Mouse (Mus musculus) embryonic facial prominence, embryonic 15.5 days (tissue): Measurements from ENCODE around the gene Lhfpl2. TPM values are rescaled to one million over a fixed set of nuclear protein-coding genes. Genes with fewer than 3 reads are reported as not detected.
A peak's percentile ranks its signal among the peaks of the same experiment; 100 is the strongest.

ENCODE experiments used
- ATAC-seq: fragments of 200-750 bp; cut with Nextera tagmentation; 2 replicates; pipeline ENCODE4 v1.8.0; 2017; ENCODE audit warnings: low read depth, moderate TSS enrichment; ENCODE audit not compliant: insufficient number of reproducible peaks, low FRiP score, low TSS enrichment
- H3K27ac ChIP-seq: fragments of 300-500 bp; sonication (generic); replicated peaks from 2 replicates; pipeline ENCODE4 v1.5.1; 2015; ENCODE audit warnings: mild to moderate bottlenecking, inconsistent platforms
- H3K27me3 ChIP-seq: fragments of 300-500 bp; sonication (generic); 2 replicates; pipeline ENCODE4 v1.6.1; 2015; ENCODE audit warnings: inconsistent platforms
- H3K36me3 ChIP-seq: fragments of 300-500 bp; sonication (generic); 2 replicates; pipeline ENCODE4 v1.6.1; 2015; ENCODE audit warnings: mild to moderate bottlenecking, inconsistent platforms
- H3K4me1 ChIP-seq: fragments of 300-500 bp; sonication (generic); 2 replicates; pipeline ENCODE4 v1.6.1; 2015; ENCODE audit warnings: inconsistent platforms
- H3K4me2 ChIP-seq: fragments of 300-500 bp; sonication (generic); replicated peaks from 2 replicates; pipeline ENCODE4 v1.6.1; 2015; ENCODE audit warnings: mild to moderate bottlenecking, inconsistent platforms
- H3K4me3 ChIP-seq: fragments of 300-500 bp; sonication (generic); replicated peaks from 2 replicates; pipeline ENCODE4 v1.5.1; 2015; ENCODE audit warnings: mild to moderate bottlenecking, inconsistent platforms
- H3K9ac ChIP-seq: fragments of 300-500 bp; sonication (generic); 2 replicates; pipeline ENCODE4 v1.6.1; 2015; ENCODE audit warnings: inconsistent platforms
- H3K9me3 ChIP-seq: fragments of 300-500 bp; sonication (generic); replicated peaks from 2 replicates; pipeline ENCODE4 v1.6.1; 2016; ENCODE audit warnings: inconsistent platforms
- WGBS: fragments of 180-500 bp; shearing (Covaris S2); methylation state at CpG from one replicate; pipeline ENCODE4 v1.1.7; 2015; 5-methylcytosine and 5-hydroxymethylcytosine counted together
- polyA plus RNA-seq: library from polyadenylated mRNA; unstranded; fragments of >200 nt; fragmentation: Nextera tagmentation; extraction: Ambion mirVana; gene quantifications from 2 replicates; pipeline ENCODE4 v1.2.1, GENCODE M21; 2015

Gene Lhfpl2
- polyA plus RNA-seq, 1 experiment from 2014 or later, result 77.0 TPM

DNA sequence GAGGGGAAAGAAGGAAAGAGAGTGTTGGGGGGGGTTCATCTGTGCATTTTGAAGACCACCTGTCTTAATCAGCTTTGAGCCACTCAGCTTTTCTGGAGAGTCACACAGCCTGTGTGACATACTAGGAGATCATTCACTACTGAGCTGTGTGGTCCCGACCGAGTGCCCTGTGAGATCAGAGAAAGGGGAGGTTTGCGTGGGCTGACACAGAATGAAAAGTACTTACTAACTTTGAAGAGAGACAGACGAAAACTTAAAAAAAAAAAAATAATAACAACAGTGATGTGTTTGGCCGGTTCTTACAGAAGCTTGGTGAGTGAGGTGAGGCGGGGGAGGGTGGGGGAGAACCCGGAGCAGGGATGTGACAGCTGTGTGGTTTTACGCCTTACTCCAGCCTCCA, 86.9 kb downstream of the Lhfpl2 start:
- Histone ChIP-seq H3K4me2 (no peak overlapping the region), H3K4me1 (peaks cover 74% of the 10 kb centered on the region), H3K4me3 (no peak overlapping the region), H3K27ac (no peak overlapping the region), H3K27me3 (no peaks in the 10 kb centered on the region), H3K9ac (no peak overlapping the region), H3K9me3 (no peaks in the 10 kb centered on the region), H3K36me3 (no peaks in the 10 kb centered on the region)
- WGBS, result 65% methylated on average over 8 of the region's 8 CpGs
- no peak for ATAC-seq

DNA sequence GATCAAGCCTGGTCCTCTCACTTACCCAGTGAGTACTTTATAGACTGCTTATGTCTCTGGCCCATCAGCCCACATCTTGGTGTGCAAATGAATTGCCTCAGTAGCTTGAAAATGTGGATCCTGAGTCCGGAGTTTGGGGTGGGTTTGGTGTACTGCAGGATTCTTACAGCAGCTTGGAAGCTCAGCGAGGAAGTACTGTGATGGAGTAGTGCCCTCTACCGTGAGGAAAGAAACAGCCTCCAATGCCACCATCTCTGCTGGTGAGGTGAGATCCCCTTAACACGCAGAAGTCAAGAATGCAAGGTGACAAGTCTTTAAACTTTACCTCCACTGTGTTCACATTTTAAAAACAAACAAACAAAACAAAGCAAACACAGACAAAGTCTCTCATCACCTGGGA, 89.7 kb downstream of the Lhfpl2 start:
- Histone ChIP-seq H3K4me3 (no peak overlapping the region), H3K9ac (no peak overlapping the region), H3K4me1 (peaks cover 46% of the 10 kb centered on the region), H3K36me3 (no peaks in the 10 kb centered on the region), H3K27me3 (no peaks in the 10 kb centered on the region), H3K9me3 (no peaks in the 10 kb centered on the region), H3K27ac (no peak overlapping the region), H3K4me2 (no peak overlapping the region)
- WGBS, result 43% methylated on average over 4 of the region's 4 CpGs
- ATAC-seq, result no peak

DNA sequence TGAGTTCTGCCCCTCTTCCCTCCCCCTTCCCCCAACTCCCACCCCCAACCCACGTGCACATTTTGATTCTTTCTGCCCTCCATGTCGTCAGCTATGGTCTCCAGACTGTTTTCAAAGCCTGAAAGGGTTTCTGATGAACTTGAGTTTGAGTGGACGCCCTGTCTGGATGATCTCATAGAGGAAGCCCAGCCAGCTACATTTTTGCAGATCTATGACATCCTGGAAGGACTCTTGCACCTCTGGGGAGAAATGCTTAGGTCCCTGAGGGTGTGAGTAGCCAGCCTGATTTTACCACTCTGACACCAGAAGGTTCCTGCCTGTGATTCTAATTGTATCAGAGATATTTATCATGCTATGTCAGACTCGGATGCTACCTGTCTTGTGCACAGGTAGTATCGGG, 91.4 kb downstream of the Lhfpl2 start:
- Histone ChIP-seq H3K4me3 (no peak overlapping the region), H3K27ac (no peak overlapping the region), H3K9ac (no peak overlapping the region), H3K27me3 (no peaks in the 10 kb centered on the region), H3K9me3 (no peaks in the 10 kb centered on the region), H3K36me3 (no peaks in the 10 kb centered on the region; the same call in 1 of the 2 replicates), H3K4me1 (peaks cover 29% of the 10 kb centered on the region; the same call in 1 of the 2 replicates), H3K4me2 (no peak overlapping the region)
- ATAC-seq, result no peak
- 78% methylated on average over 5 of the region's 5 CpGs for WGBS

DNA sequence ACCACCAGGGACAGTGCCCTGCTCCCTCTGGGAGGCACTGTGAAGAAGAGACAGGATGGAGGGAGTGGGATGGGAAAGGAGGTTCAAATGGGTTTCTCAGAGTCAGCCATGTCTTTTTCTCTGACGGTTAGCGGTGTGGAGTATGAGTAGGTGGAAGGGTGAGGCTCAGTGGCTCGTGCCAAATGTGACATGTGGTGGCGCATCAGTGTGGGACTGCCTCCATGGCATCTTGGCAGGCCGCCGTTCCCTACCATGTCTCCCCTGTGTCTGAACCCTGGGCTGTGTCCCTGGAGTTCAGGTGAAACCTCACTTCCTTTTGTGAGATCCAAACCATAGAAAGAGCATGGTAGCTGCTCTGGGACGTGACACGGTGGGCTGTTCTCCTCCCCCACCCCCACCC, 92.2 kb downstream of the Lhfpl2 start:
- Histone ChIP-seq H3K27ac (no peak overlapping the region), H3K9me3 (no peaks in the 10 kb centered on the region), H3K36me3 (no peaks in the 10 kb centered on the region; the same call in 1 of the 2 replicates), H3K4me2 (no peak overlapping the region), H3K4me3 (no peak overlapping the region), H3K4me1 (peaks cover 28% of the 10 kb centered on the region; the same call in 1 of the 2 replicates), H3K9ac (no peak overlapping the region), H3K27me3 (no peaks in the 10 kb centered on the region)
- no peak for ATAC-seq
- 89% methylated on average over 8 of the region's 8 CpGs for WGBS

GRCm38 (mm10) chr13:94151308-94151707, 93.7 kb downstream of the Lhfpl2 start:
- no peak for ATAC-seq
- H3K27ac ChIP-seq, result no peak overlapping the region

GRCm38 (mm10) chr13:94152836-94153235, 95.2 kb downstream of the Lhfpl2 start:
- no peak for ATAC-seq
- 95% methylated on average over 10 of the region's 10 CpGs for WGBS
- no peak overlapping the region for H3K9ac ChIP-seq

More at GRCm38 (mm10) chr13:94151308-94151707, 93.7 kb downstream of the Lhfpl2 start:
- no peak overlapping the region for H3K4me3 ChIP-seq
- peaks cover 30% of the 10 kb centered on the region; the same call in 1 of the 2 replicates for H3K4me1 ChIP-seq
- H3K9ac ChIP-seq, result no peak overlapping the region
- no peaks in the 10 kb centered on the region; the same call in 1 of the 2 replicates for H3K36me3 ChIP-seq
- H3K9me3 ChIP-seq, result no peaks in the 10 kb centered on the region
- H3K27me3 ChIP-seq, result no peaks in the 10 kb centered on the region
- WGBS, result 74% methylated on average over 4 of the region's 4 CpGs
- H3K4me2 ChIP-seq, result no peak overlapping the region

GRCm38 (mm10) chr13:94153658-94154057, 96.1 kb downstream of the Lhfpl2 start:
- peaks cover 16% of the 10 kb centered on the region for H3K4me1 ChIP-seq
- no peak for ATAC-seq

More at GRCm38 (mm10) chr13:94152836-94153235, 95.2 kb downstream of the Lhfpl2 start:
- Histone ChIP-seq H3K36me3 (no peaks in the 10 kb centered on the region; the same call in 1 of the 2 replicates), H3K27me3 (no peaks in the 10 kb centered on the region), H3K4me2 (no peak overlapping the region), H3K4me3 (no peak overlapping the region), H3K9me3 (no peaks in the 10 kb centered on the region), H3K4me1 (peaks cover 15% of the 10 kb centered on the region; the same call in 1 of the 2 replicates), H3K27ac (no peak overlapping the region)

DNA sequence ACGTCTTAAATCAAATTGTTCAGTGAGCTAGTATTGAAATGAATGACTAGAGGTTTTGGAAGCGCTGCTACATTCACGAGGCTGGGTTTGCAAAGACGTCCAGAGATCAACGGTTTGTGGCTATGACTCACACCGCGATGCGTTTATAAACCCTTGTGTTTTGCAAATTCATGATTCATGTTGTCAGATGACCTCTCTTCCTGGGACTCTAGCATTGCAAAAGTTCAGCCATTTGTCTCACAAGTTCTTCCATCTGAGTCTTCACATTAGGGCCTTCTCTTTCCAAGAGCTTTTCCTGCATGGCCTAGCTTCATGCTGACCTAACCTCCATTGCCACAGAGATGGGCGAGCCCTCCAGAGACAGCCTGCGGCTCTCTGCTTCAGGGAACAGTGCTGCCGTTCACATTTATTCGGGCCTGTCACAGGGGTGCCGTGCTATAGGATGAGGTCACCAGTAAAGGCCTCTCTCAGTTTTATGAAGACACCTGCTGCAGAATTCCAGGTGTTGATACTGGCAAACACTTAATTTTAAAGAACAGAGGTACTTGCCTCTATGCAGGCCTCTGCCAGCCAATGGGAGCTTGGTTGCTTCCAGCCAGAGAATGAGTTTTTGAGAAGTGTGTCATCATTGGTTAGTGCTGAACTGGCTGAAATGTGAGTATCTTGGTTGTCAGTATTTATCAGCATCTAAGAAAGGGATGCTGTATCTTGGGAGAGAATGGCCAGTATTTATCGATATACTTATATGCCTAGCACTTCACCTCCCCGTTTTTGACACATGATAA, 97.1 kb downstream of the Lhfpl2 start:
- H3K27ac ChIP-seq, result no peak overlapping the region

More at GRCm38 (mm10) chr13:94153658-94154057, 96.1 kb downstream of the Lhfpl2 start:
- H3K27me3 ChIP-seq, result no peaks in the 10 kb centered on the region
- no peak overlapping the region for H3K9ac ChIP-seq
- no peak overlapping the region for H3K4me3 ChIP-seq
- no peak overlapping the region for H3K27ac ChIP-seq
- no peaks in the 10 kb centered on the region; the same call in 1 of the 2 replicates for H3K36me3 ChIP-seq
- WGBS, result 75% methylated on average over 6 of the region's 6 CpGs
- no peaks in the 10 kb centered on the region for H3K9me3 ChIP-seq
- H3K4me2 ChIP-seq, result no peak overlapping the region

GRCm38 (mm10) chr13:94155657-94156429, 98.2 kb downstream of the Lhfpl2 start:
- no peaks in the 10 kb centered on the region; the same call in 1 of the 2 replicates for H3K36me3 ChIP-seq
- no peaks in the 10 kb centered on the region for H3K27me3 ChIP-seq
- H3K4me3 ChIP-seq, result no peak overlapping the region
- H3K4me1 ChIP-seq, result peaks cover 25% of the 10 kb centered on the region
- ATAC-seq, result no peak
- 50% methylated on average over 9 of the region's 9 CpGs for WGBS
- H3K9me3 ChIP-seq, result no peaks in the 10 kb centered on the region
- H3K9ac ChIP-seq, result no peak overlapping the region
- 0 out of 2 replicates have a peak overlapping the region, but pooled peaks have one; percentile 30 for H3K27ac ChIP-seq
- no peak overlapping the region for H3K4me2 ChIP-seq

More for the DNA sequence above, 97.1 kb downstream of the Lhfpl2 start:
- 79% methylated on average over 15 of the region's 15 CpGs for WGBS
- H3K27me3 ChIP-seq, result no peaks in the 10 kb centered on the region
- H3K9me3 ChIP-seq, result no peaks in the 10 kb centered on the region
- H3K36me3 ChIP-seq, result no peaks in the 10 kb centered on the region; the same call in 1 of the 2 replicates
- H3K4me3 ChIP-seq, result no peak overlapping the region
- H3K4me1 ChIP-seq, result peaks cover 24% of the 10 kb centered on the region
- ATAC-seq, result no peak
- no peak overlapping the region for H3K9ac ChIP-seq
- H3K4me2 ChIP-seq, result no peak overlapping the region

DNA sequence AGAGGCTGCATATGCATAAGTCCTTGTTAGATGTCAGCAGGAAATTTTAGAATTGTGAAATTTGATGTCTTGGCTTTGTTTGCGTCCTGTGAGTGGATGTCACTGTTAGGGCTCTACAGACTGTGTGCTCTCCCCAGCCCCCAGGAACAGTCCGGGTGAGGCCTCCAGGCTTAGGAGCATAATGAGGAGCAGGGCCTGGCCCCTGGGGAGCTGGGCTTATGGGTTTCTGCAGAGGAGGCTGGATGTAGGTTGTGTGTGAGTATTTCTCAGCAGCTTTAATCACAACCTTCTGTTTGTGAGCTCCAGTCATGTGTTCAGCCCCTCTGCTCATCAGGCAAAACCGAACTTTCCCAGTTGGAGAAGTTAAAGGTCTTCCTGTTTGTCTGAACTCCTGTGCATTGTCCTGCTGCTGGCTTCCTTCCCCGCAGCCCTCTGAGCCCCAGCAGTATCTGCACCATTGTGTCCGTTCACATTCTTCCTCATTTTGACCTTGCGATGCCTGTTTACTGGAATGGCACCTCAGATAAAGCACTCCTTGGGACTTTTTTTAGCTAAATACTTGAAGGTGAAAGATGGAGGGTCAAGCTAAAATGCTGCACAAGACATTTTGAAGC, 101.4 kb downstream of the Lhfpl2 start:
- Histone ChIP-seq H3K4me2 (no peak overlapping the region; the same call in 1 of the 2 replicates), H3K36me3 (no peaks in the 10 kb centered on the region), H3K4me3 (no peak overlapping the region), H3K27me3 (no peaks in the 10 kb centered on the region), H3K9me3 (no peaks in the 10 kb centered on the region), H3K9ac (no peak overlapping the region), H3K27ac (peak overlapping the region; percentile 83), H3K4me1 (peaks cover 25% of the 10 kb centered on the region)
- WGBS, result 25% methylated on average over 6 of the region's 6 CpGs
- peak; percentile 66 for ATAC-seq
